Mouse (Mus musculus) MEL (cell line): Measurements from ENCODE around the gene Sgsm3. TPM values are rescaled to one million over a fixed set of nuclear protein-coding genes. Genes with fewer than 3 reads are reported as not detected.

ENCODE experiments used
- DNase-seq: peaks from one replicate; pipeline ENCODE4 v3.0.0; 2011; ENCODE audit warnings: low read depth, low spot score
- H3K27ac ChIP-seq: 2 replicates; pipeline ENCODE4 v1.5.1; 2012; ENCODE audit warnings: low read depth, mild to moderate bottlenecking, control low read depth, low read length, moderate library complexity; ENCODE audit not compliant: control insufficient read depth
- H3K27me3 ChIP-seq, 2 experiments: fragments of 150-350 bp in 1 of 2; sonication (generic) in 1 of 2; 2 replicates each; pipeline ENCODE4 v1.6.1; 2012; ENCODE audit warnings: low read length in 2 of 2, mild to moderate bottlenecking in 2 of 2, improper control_type of control experiment in 1 of 2, moderate library complexity in 1 of 2; ENCODE audit not compliant: insufficient read depth in 2 of 2, control insufficient read depth in 1 of 2
- H3K36me3 ChIP-seq, 2 experiments: 2 replicates each; pipeline ENCODE4 v1.6.1; 2012 to 2014; ENCODE audit warnings: low read length in 2 of 2, improper control_type of control experiment in 1 of 2, inconsistent platforms in 1 of 2, mild to moderate bottlenecking in 1 of 2; ENCODE audit not compliant: insufficient read depth in 2 of 2, control insufficient read depth in 1 of 2
- H3K4me1 ChIP-seq, 2 experiments: fragments of 150-350 bp in 1 of 2; sonication (generic) in 1 of 2; 2 replicates each; pipeline ENCODE4 v1.6.1; 2012; ENCODE audit warnings: low read length in 2 of 2, improper control_type of control experiment in 1 of 2, mild to moderate bottlenecking in 1 of 2; ENCODE audit not compliant: insufficient read depth in 2 of 2, control insufficient read depth in 1 of 2
- H3K4me3 ChIP-seq, 2 experiments: fragments of 150-350 bp in 1 of 2; sonication (generic) in 1 of 2; 2 replicates each; pipeline ENCODE4 v1.5.1; 2012; ENCODE audit warnings: low read depth in 2 of 2, low read length in 2 of 2, mild to moderate bottlenecking in 2 of 2, moderate library complexity in 2 of 2, control low read depth in 1 of 2, improper control_type of control experiment in 1 of 2; ENCODE audit not compliant: control insufficient read depth in 1 of 2, insufficient read depth in 1 of 2
- H3K79me2 ChIP-seq: 2 replicates; pipeline ENCODE4 v1.6.1; 2012; ENCODE audit warnings: mild to moderate bottlenecking, low read length, moderate library complexity; ENCODE audit not compliant: control insufficient read depth, poor library complexity, insufficient read depth
- H3K9ac ChIP-seq: 2 replicates; pipeline ENCODE4 v1.6.1; 2012; ENCODE audit warnings: low read depth, mild to moderate bottlenecking, control low read depth, low read length, moderate library complexity; ENCODE audit not compliant: control insufficient read depth, poor library complexity, severe bottlenecking
- H3K9me3 ChIP-seq: fragments of 150-350 bp; sonication (generic); replicated peaks from 2 replicates; pipeline ENCODE4 v1.6.1; 2012; ENCODE audit warnings: mild to moderate bottlenecking, low read length, improper control_type of control experiment, moderate library complexity; ENCODE audit not compliant: insufficient read depth
- CHD1 ChIP-seq: IDR thresholded peaks from 2 replicates; pipeline ENCODE4 v1.6.1; 2012; ENCODE audit warnings: low read depth, mild to moderate bottlenecking, inconsistent platforms, low read length, improper control_type of control experiment
- CTCF ChIP-seq, 3 experiments: IDR thresholded peaks in 2 of 3; conservative IDR thresholded peaks in 1 of 3; 2 replicates each; pipeline ENCODE4 v1.5.1; 2011 to 2012; ENCODE audit warnings: low read length in 3 of 3, low read depth in 2 of 3, mild to moderate bottlenecking in 2 of 3, improper control_type of control experiment in 1 of 3, inconsistent platforms in 1 of 3, mixed read lengths in 1 of 3, moderate library complexity in 1 of 3; ENCODE audit not compliant: control insufficient read depth in 1 of 3, insufficient read depth in 1 of 3, poor library complexity in 1 of 3, severe bottlenecking in 1 of 3
- E2F4 ChIP-seq: IDR thresholded peaks from 2 replicates; pipeline ENCODE4 v1.6.1; 2011; ENCODE audit warnings: low read depth, low read length, improper control_type of control experiment, borderline replicate concordance
- ELF1 ChIP-seq: IDR thresholded peaks from 2 replicates; pipeline ENCODE4 v1.6.1; 2014; ENCODE audit warnings: low read depth, mild to moderate bottlenecking, inconsistent platforms, low read length, improper control_type of control experiment, moderate library complexity
- EP300 ChIP-seq, 2 experiments: IDR thresholded peaks; 2 replicates each; pipeline ENCODE4 v1.6.1; 2011; ENCODE audit warnings: improper control_type of control experiment in 2 of 2, low read length in 2 of 2, low read depth in 1 of 2, mild to moderate bottlenecking in 1 of 2
- ETS1 ChIP-seq: IDR thresholded peaks from 2 replicates; pipeline ENCODE4 v1.6.1; 2012; ENCODE audit warnings: low read depth, mild to moderate bottlenecking, inconsistent platforms, low read length, improper control_type of control experiment, moderate library complexity
- JUND ChIP-seq: IDR thresholded peaks from 2 replicates; pipeline ENCODE4 v1.6.1; 2011; ENCODE audit warnings: low read depth, mild to moderate bottlenecking, improper control_type of control experiment, low read length
- KAT2A ChIP-seq: conservative IDR thresholded peaks from 2 replicates; pipeline ENCODE4 v1.6.1; 2012; ENCODE audit warnings: low read depth, low read length, improper control_type of control experiment, inconsistent platforms
- MAFK ChIP-seq: IDR thresholded peaks from 2 replicates; pipeline ENCODE4 v1.6.1; 2011; ENCODE audit warnings: low read depth, mild to moderate bottlenecking, low read length, improper control_type of control experiment, borderline replicate concordance
- MAX ChIP-seq: IDR thresholded peaks from 2 replicates; pipeline ENCODE4 v1.6.1; 2011; ENCODE audit warnings: low read length, improper control_type of control experiment
- MXI1 ChIP-seq: IDR thresholded peaks from 2 replicates; pipeline ENCODE4 v1.6.1; 2011; ENCODE audit warnings: mild to moderate bottlenecking, low read depth, low read length, improper control_type of control experiment
- MYB ChIP-seq: IDR thresholded peaks from 2 replicates; pipeline ENCODE4 v1.6.1; 2011; ENCODE audit warnings: mild to moderate bottlenecking, low read depth, low read length, improper control_type of control experiment
- MYC ChIP-seq: IDR thresholded peaks from 2 replicates; pipeline ENCODE4 v1.6.1; 2011; ENCODE audit warnings: low read depth, mild to moderate bottlenecking, low read length, improper control_type of control experiment, moderate library complexity
- NELFE ChIP-seq: IDR thresholded peaks from 2 replicates; pipeline ENCODE4 v1.6.1; 2011; ENCODE audit warnings: low read depth, low read length, improper control_type of control experiment
- POLR2A ChIP-seq, 2 experiments: IDR thresholded peaks; 2 replicates each; pipeline ENCODE4 v1.6.1; 2011 to 2012; ENCODE audit warnings: low read length in 2 of 2, mild to moderate bottlenecking in 2 of 2, control low read depth in 1 of 2, improper control_type of control experiment in 1 of 2, low read depth in 1 of 2, moderate library complexity in 1 of 2; ENCODE audit not compliant: control insufficient read depth in 1 of 2, insufficient read depth in 1 of 2, poor library complexity in 1 of 2
- POLR2AphosphoS2 ChIP-seq: IDR thresholded peaks from 2 replicates; pipeline ENCODE4 v1.6.1; 2011; ENCODE audit warnings: low read length, improper control_type of control experiment
- POLR2AphosphoS5 ChIP-seq: IDR thresholded peaks from 2 replicates; pipeline ENCODE4 v1.6.1; 2012; ENCODE audit warnings: low read depth, borderline replicate concordance, mild to moderate bottlenecking, inconsistent platforms, low read length, moderate library complexity, mixed read lengths
- SIN3A ChIP-seq: IDR thresholded peaks from 2 replicates; pipeline ENCODE4 v1.6.1; 2012; ENCODE audit warnings: low read length, improper control_type of control experiment, inconsistent platforms
- SMC3 ChIP-seq: IDR thresholded peaks from 2 replicates; pipeline ENCODE4 v1.6.1; 2011; ENCODE audit warnings: low read depth, low read length, improper control_type of control experiment
- TBP ChIP-seq: IDR thresholded peaks from 2 replicates; pipeline ENCODE4 v1.8.0; 2011; ENCODE audit warnings: low read depth, low read length, improper control_type of control experiment
- UBTF ChIP-seq: IDR thresholded peaks from 2 replicates; pipeline ENCODE4 v1.6.1; 2012; ENCODE audit warnings: low read depth, mild to moderate bottlenecking, inconsistent platforms, low read length, improper control_type of control experiment, moderate library complexity, borderline replicate concordance; ENCODE audit not compliant: insufficient read depth
- ZC3H11A ChIP-seq: IDR thresholded peaks from 2 replicates; pipeline ENCODE4 v1.6.1; 2012; ENCODE audit warnings: low read depth, mild to moderate bottlenecking, inconsistent platforms, low read length, improper control_type of control experiment
- ZKSCAN1 ChIP-seq: IDR thresholded peaks from 2 replicates; pipeline ENCODE4 v1.6.1; 2012; ENCODE audit warnings: low read depth, mild to moderate bottlenecking, inconsistent platforms, low read length, improper control_type of control experiment, moderate library complexity
- ZMIZ1 ChIP-seq: IDR thresholded peaks from 2 replicates; pipeline ENCODE4 v1.6.1; 2012; ENCODE audit warnings: low read depth, mild to moderate bottlenecking, inconsistent platforms, low read length, improper control_type of control experiment, moderate library complexity
- ZNF384 ChIP-seq: IDR thresholded peaks from 2 replicates; pipeline ENCODE4 v1.6.1; 2012; ENCODE audit warnings: low read depth, mild to moderate bottlenecking, inconsistent platforms, low read length, improper control_type of control experiment
- polyA plus RNA-seq, 2 experiments: library from polyadenylated mRNA; stranded (reverse) in 1 of 2; unstranded in 1 of 2; fragments of >175 nt in 1 of 2; fragments of >200 nt in 1 of 2; gene quantifications; 2 replicates each; pipeline versions ENCODE4 v1.2.1 to v1.2.4; 2012; ENCODE audit warnings: low replicate concordance in 2 of 2, low read depth in 1 of 2; ENCODE audit not compliant: insufficient read length in 2 of 2, insufficient read depth in 1 of 2, missing spikeins in 1 of 2
- total RNA-seq: library from RNA; depleted of rRNA; stranded (reverse); fragments of 300-350 nt; gene quantifications from 2 replicates; pipeline ENCODE4 v1.2.3, GENCODE M21; 2012

The Sgsm3 gene
- total and polyA plus RNA-seq, 3 experiments: 33.0 to 39.5 TPM; not detected in 1

GRCm38 (mm10) chr15:80931345-80931960 lies 46.1 kb upstream of the Sgsm3 start:
- Histone ChIP-seq H3K9ac (no peak overlapping the region), H3K79me2 (no peaks in the 10 kb centered on the region), H3K27ac (no peak overlapping the region), H3K4me3 (no peak overlapping the region), H3K27me3 (no peaks in the 10 kb centered on the region), H3K4me1 (no peaks in the 10 kb centered on the region), H3K36me3 (peaks cover 0 to 6% of the 10 kb centered on the region in 2 experiments; a peak in 2 of 4 replicates), H3K9me3 (no peaks in the 10 kb centered on the region)
- TF ChIP-seq ELF1 (no peak), ZKSCAN1 (no peak), POLR2AphosphoS5 (no peak), SMC3 (no peak), JUND (no peak), ZNF384 (no peak), MYB (no peak), UBTF (no peak), CTCF (IDR thresholded peaks at IDR 0.05 in 2 of 3, conservative IDR thresholded peaks at IDR 0.05 in 1 of 3; ENCODE audit: control insufficient read depth in 1 of 3, insufficient read depth in 1 of 3, low read depth in 2 of 3, low read length in 3 of 3, poor library complexity in 1 of 3, severe bottlenecking in 1 of 3) (no peak), KAT2A (no peak), SIN3A (no peak), NELFE (no peak), CHD1 (no peak), ETS1 (no peak), MAX (no peak), MXI1 (no peak), E2F4 (no peak), TBP (no peak), POLR2A (IDR thresholded peaks at IDR 0.05; ENCODE audit: control insufficient read depth in 1 of 2, insufficient read depth in 1 of 2, low read depth in 1 of 2, low read length in 2 of 2, poor library complexity in 1 of 2) (no peak), POLR2AphosphoS2 (no peak)
- no peak for DNase-seq

- no peak overlapping the region for H3K4me3 ChIP-seq
- no peaks in the 10 kb centered on the region for H3K4me1 ChIP-seq
- H3K27me3 ChIP-seq: no peaks in the 10 kb centered on the region
- no peak overlapping the region for H3K27ac ChIP-seq
- H3K9me3 ChIP-seq: no peaks in the 10 kb centered on the region
- TF ChIP-seq SMC3 (no peak), MAFK (no peak), ZMIZ1 (no peak), POLR2AphosphoS2 (no peak), ZC3H11A (no peak), SIN3A (no peak), EP300 (IDR thresholded peaks at IDR 0.05; ENCODE audit: low read depth in 1 of 2, low read length in 2 of 2) (no peak), MYC (no peak)
- no peaks in the 10 kb centered on the region; a peak in 1 of 4 replicates for H3K36me3 ChIP-seq
- DNase-seq: no peak
- no peak overlapping the region for H3K9ac ChIP-seq
- H3K79me2 ChIP-seq: no peaks in the 10 kb centered on the region
Measured at GRCm38 (mm10) chr15:80934841-80935240, 42.7 kb upstream of the Sgsm3 start.
